Mouse (Mus musculus) left cerebral cortex, postnatal 10 days (tissue): ENCODE results near the gene Timm29. TPM values are rescaled to one million over a fixed set of nuclear protein-coding genes. Genes with fewer than 3 reads are reported as not detected.

ENCODE experiments used
- microRNA-seq: library from miRNA; unstranded; fragments of <30 nt; microRNA quantifications from one replicate; pipeline ENCODE4 v1.2.0, GENCODE M21; 2022
- total RNA-seq, 2 experiments: library from RNA; stranded (reverse); gene quantifications; 2 replicates each; pipeline ENCODE4 v1.2.3; 2021

Gene Timm29
- total RNA-seq, 2 experiments from 2014 or later = 47.6 to 50.7 TPM

Small RNA genes lying within 50 kb of the gene (microRNA-seq; reads per million reads assigned to microRNA genes)
- not detected for gene Mir1946b

Other genes starting within 250 kb of the Timm29 start
- gene Ilf3, start 224.9 kb upstream of the Timm29 start, total RNA-seq = 10 to 100 TPM; 88.4 to 89.2 TPM
- gene Qtrt1, start 180.9 kb upstream of the Timm29 start, total RNA-seq = 10 to 100 TPM; 33.2 to 35.1 TPM
- gene Dnm2, start 167.8 kb upstream of the Timm29 start, total RNA-seq = 10 to 100 TPM; 60.1 to 66.9 TPM
- 10 to 100 TPM; 18.3 to 19.8 TPM for gene Tmed1, start 82.5 kb upstream of the Timm29 start, total RNA-seq
- under 1 TPM in 1 of 2 experiments, not detected in 1; 0.58 TPM for gene AB124611, start 66.5 kb upstream of the Timm29 start, total RNA-seq
- gene Carm1, start 45.8 kb upstream of the Timm29 start, total RNA-seq = 10 to 100 TPM; 71.7 to 74.1 TPM
- 10 to 100 TPM; 12.7 to 13.9 TPM for gene Yipf2, start 106 bp downstream of the Timm29 start, total RNA-seq
- gene Smarca4, start 23.4 kb downstream of the Timm29 start, total RNA-seq = 100 to 1,000 TPM; 129 to 137 TPM
- 10 to 100 TPM; 17.2 to 19.2 TPM for gene Ldlr, start 130.8 kb downstream of the Timm29 start, total RNA-seq
- 1 to 10 TPM; 2.9 to 3.5 TPM for gene Spc24, start 167.6 kb downstream of the Timm29 start, total RNA-seq
- gene Kank2, start 206.0 kb downstream of the Timm29 start, total RNA-seq = 1 to 10 TPM; 6.7 to 7.7 TPM
- gene Angptl8, start 242.8 kb downstream of the Timm29 start, total RNA-seq = not detected